Mouse (Mus musculus): ENCODE measurements around the gene Cacna1h.

- TF ChIP-seq POLR2A (IDR thresholded peaks at IDR 0.05; ENCODE audit: insufficient read depth, low read depth, low read length) (no peak), CTCF (IDR thresholded peaks at IDR 0.05; ENCODE audit: insufficient read depth, low read depth, low read length) (no peak)
Observed at GRCm38 (mm10) chr17:25445074-25445473, 11.5 kb upstream of the Cacna1h start.

All from olfactory bulb, adult 2 months (tissue).